Mouse (Mus musculus): ENCODE measurements around the gene Eln. TPM values are rescaled to one million over a fixed set of nuclear protein-coding genes. Genes with fewer than 3 reads are reported as not detected.

The Eln gene
- 32.2 and 35.5 TPM in 2 replicates for polyA plus RNA-seq (2012; rRNA removed)

GRCm38 (mm10) chr5:134746890-134747511 is at the start of gene Eln:
Eln (minus strand) TSS chr5:134747323.
- TF ChIP-seq POLR2A (IDR thresholded peaks at IDR 0.05; ENCODE audit: control insufficient read depth, extremely low read depth, insufficient read depth, low read length, poor library complexity), result no peak
- no peak for TF ChIP-seq CTCF (IDR thresholded peaks at IDR 0.05; ENCODE audit: borderline replicate concordance, control insufficient read depth, extremely low read depth, insufficient read depth, low read length, poor library complexity)
- 8% methylated on average over 25 of the region's 28 CpGs for WGBS
- Histone ChIP-seq H3K4me3 (ENCODE audit: control insufficient read depth, insufficient read depth, low read length) (no peak within 1 kb of the TSS), H3K27me3 (ENCODE audit: control insufficient read depth, insufficient read depth, low read length) (no peaks in the 10 kb centered on the region; the same call in 1 of the 2 replicates), H3K27ac (ENCODE audit: control insufficient read depth, insufficient read depth, low read length) (no peak within 1 kb of the TSS), H3K4me1 (replicated peaks; ENCODE audit: control insufficient read depth, insufficient read depth, low read length) (0 out of 2 replicates have a peak, but pooled peaks cover 4% of the 10 kb centered on the region), H3K36me3 (ENCODE audit: control insufficient read depth, insufficient read depth, low read length) (no peaks in the 10 kb centered on the region)
- no peak for DNase-seq

GRCm38 (mm10) chr5:134790080-134790995 is 43.2 kb upstream of the Eln start:
- 94% methylated on average over 15 of the region's 15 CpGs for WGBS
- TF ChIP-seq POLR2A (IDR thresholded peaks at IDR 0.05; ENCODE audit: control insufficient read depth, extremely low read depth, insufficient read depth, low read length, poor library complexity) (no peak), CTCF (IDR thresholded peaks at IDR 0.05; ENCODE audit: borderline replicate concordance, control insufficient read depth, extremely low read depth, insufficient read depth, low read length, poor library complexity) (no peak)
- Histone ChIP-seq H3K27me3 (ENCODE audit: control insufficient read depth, insufficient read depth, low read length) (no peaks in the 10 kb centered on the region), H3K27ac (ENCODE audit: control insufficient read depth, insufficient read depth, low read length) (no peak overlapping the region), H3K4me3 (ENCODE audit: control insufficient read depth, insufficient read depth, low read length) (no peak overlapping the region), H3K4me1 (replicated peaks; ENCODE audit: control insufficient read depth, insufficient read depth, low read length) (no peaks in the 10 kb centered on the region), H3K36me3 (ENCODE audit: control insufficient read depth, insufficient read depth, low read length) (no peaks in the 10 kb centered on the region)
- no peak for DNase-seq

GRCm38 (mm10) chr5:134788237-134788636 is 41.1 kb upstream of the Eln start:
- no peak for DNase-seq
- no peaks in the 10 kb centered on the region for H3K36me3 ChIP-seq (ENCODE audit: control insufficient read depth, insufficient read depth, low read length)
- no peaks in the 10 kb centered on the region for H3K4me1 ChIP-seq (replicated peaks; ENCODE audit: control insufficient read depth, insufficient read depth, low read length)
- no peak for TF ChIP-seq POLR2A (IDR thresholded peaks at IDR 0.05; ENCODE audit: control insufficient read depth, extremely low read depth, insufficient read depth, low read length, poor library complexity)
- TF ChIP-seq CTCF (IDR thresholded peaks at IDR 0.05; ENCODE audit: borderline replicate concordance, control insufficient read depth, extremely low read depth, insufficient read depth, low read length, poor library complexity), result no peak
- no peak overlapping the region for H3K27ac ChIP-seq (ENCODE audit: control insufficient read depth, insufficient read depth, low read length)
- 18% methylated on average over 12 of the region's 12 CpGs for WGBS
- no peaks in the 10 kb centered on the region for H3K27me3 ChIP-seq (ENCODE audit: control insufficient read depth, insufficient read depth, low read length)
- H3K4me3 ChIP-seq (ENCODE audit: control insufficient read depth, insufficient read depth, low read length), result no peak overlapping the region

GRCm38 (mm10) chr5:134785691-134786371 is 38.7 kb upstream of the Eln start:
- no peaks in the 10 kb centered on the region for H3K27me3 ChIP-seq (ENCODE audit: control insufficient read depth, insufficient read depth, low read length)
- no peak overlapping the region for H3K4me3 ChIP-seq (ENCODE audit: control insufficient read depth, insufficient read depth, low read length)
- H3K36me3 ChIP-seq (ENCODE audit: control insufficient read depth, insufficient read depth, low read length), result no peaks in the 10 kb centered on the region
- WGBS, result 96% methylated on average over 25 of the region's 25 CpGs
- no peaks in the 10 kb centered on the region for H3K4me1 ChIP-seq (replicated peaks; ENCODE audit: control insufficient read depth, insufficient read depth, low read length)
- H3K27ac ChIP-seq (ENCODE audit: control insufficient read depth, insufficient read depth, low read length), result no peak overlapping the region
- DNase-seq, result no peak
- no peak for TF ChIP-seq POLR2A (IDR thresholded peaks at IDR 0.05; ENCODE audit: control insufficient read depth, extremely low read depth, insufficient read depth, low read length, poor library complexity)
- no peak for TF ChIP-seq CTCF (IDR thresholded peaks at IDR 0.05; ENCODE audit: borderline replicate concordance, control insufficient read depth, extremely low read depth, insufficient read depth, low read length, poor library complexity)

- H3K36me3 ChIP-seq (ENCODE audit: control insufficient read depth, insufficient read depth, low read length), result no peaks in the 10 kb centered on the region
- H3K4me1 ChIP-seq (replicated peaks; ENCODE audit: control insufficient read depth, insufficient read depth, low read length), result no peaks in the 10 kb centered on the region
- TF ChIP-seq CTCF (IDR thresholded peaks at IDR 0.05; ENCODE audit: borderline replicate concordance, control insufficient read depth, extremely low read depth, insufficient read depth, low read length, poor library complexity), result no peak
- TF ChIP-seq POLR2A (IDR thresholded peaks at IDR 0.05; ENCODE audit: control insufficient read depth, extremely low read depth, insufficient read depth, low read length, poor library complexity), result no peak
- no peak overlapping the region for H3K27ac ChIP-seq (ENCODE audit: control insufficient read depth, insufficient read depth, low read length)
- no peak overlapping the region for H3K4me3 ChIP-seq (ENCODE audit: control insufficient read depth, insufficient read depth, low read length)
- DNase-seq, result no peak
- no peaks in the 10 kb centered on the region for H3K27me3 ChIP-seq (ENCODE audit: control insufficient read depth, insufficient read depth, low read length)
- 83% methylated on average over 2 of the region's 2 CpGs for WGBS
Measured at GRCm38 (mm10) chr5:134783794-134784193, 36.7 kb upstream of the Eln start.

GRCm38 (mm10) chr5:134780963-134781362 is 33.8 kb upstream of the Eln start:
- Histone ChIP-seq H3K27ac (ENCODE audit: control insufficient read depth, insufficient read depth, low read length) (no peak overlapping the region), H3K4me1 (replicated peaks; ENCODE audit: control insufficient read depth, insufficient read depth, low read length) (no peaks in the 10 kb centered on the region), H3K36me3 (ENCODE audit: control insufficient read depth, insufficient read depth, low read length) (no peaks in the 10 kb centered on the region), H3K4me3 (ENCODE audit: control insufficient read depth, insufficient read depth, low read length) (no peak overlapping the region), H3K27me3 (ENCODE audit: control insufficient read depth, insufficient read depth, low read length) (no peaks in the 10 kb centered on the region)
- TF ChIP-seq CTCF (IDR thresholded peaks at IDR 0.05; ENCODE audit: borderline replicate concordance, control insufficient read depth, extremely low read depth, insufficient read depth, low read length, poor library complexity) (no peak), POLR2A (IDR thresholded peaks at IDR 0.05; ENCODE audit: control insufficient read depth, extremely low read depth, insufficient read depth, low read length, poor library complexity) (no peak)
- no peak for DNase-seq
